Mouse (Mus musculus): ENCODE data around the gene Olfr516.

The Olfr516 gene

GRCm38 (mm10) chr7:108850429-108850828 lies at the start of gene Olfr516:
Gene Olfr516 (minus strand): TSS chr7:108850529.
- no peak for DNase-seq (ENCODE audit: low read depth)

GRCm38 (mm10) chr7:108894320-108894719 lies 44.0 kb upstream of the Olfr516 start, which contains the start of gene Olfr519:
Gene Olfr519 (minus strand): TSS chr7:108894420.
- DNase-seq (ENCODE audit: low read depth), result no peak

- no peak for DNase-seq (ENCODE audit: low read depth)
Measured at GRCm38 (mm10) chr7:108884906-108885305, 34.6 kb upstream of the Olfr516 start, which contains the start of gene Olfr518. Gene Olfr518 (minus strand): TSS chr7:108885006.

- DNase-seq (ENCODE audit: low read depth), result no peak
Measured at GRCm38 (mm10) chr7:108872279-108872678, 21.9 kb upstream of the Olfr516 start, which contains the start of gene Olfr517. Gene Olfr517 (minus strand): TSS chr7:108872379.

GRCm38 (mm10) chr7:108825897-108826296 lies 24.4 kb downstream of the Olfr516 start, which contains the start of gene Olfr514:
Gene Olfr514 (minus strand): TSS chr7:108825997.
- no peak for DNase-seq (ENCODE audit: low read depth)

- peak; percentile 5 for DNase-seq (ENCODE audit: low read depth)
Measured at GRCm38 (mm10) chr7:108814593-108815215, 35.6 kb downstream of the Olfr516 start.

- no peak for DNase-seq (ENCODE audit: low read depth)
Measured at GRCm38 (mm10) chr7:108797205-108797933, 53.0 kb downstream of the Olfr516 start.

All from c-Kit-positive CD71-negative TER-119-negative erythroid progenitor cells, embryonic 14.5 days (primary cell).